Mouse (Mus musculus) adipocyte (in vitro differentiated cells): ENCODE measurements around the gene Gtf2ird1.
"Not testable (repeated sequence)": the region's sequence is repeated elsewhere in the genome, so short reads cannot be mapped to it uniquely, and the experiment has no call there.

Source experiments
- DNase-seq: peaks from one replicate; pipeline ENCODE4 v3.0.0-alpha.2; 2016; ENCODE audit warnings: low spot score

The Gtf2ird1 gene

DNA sequence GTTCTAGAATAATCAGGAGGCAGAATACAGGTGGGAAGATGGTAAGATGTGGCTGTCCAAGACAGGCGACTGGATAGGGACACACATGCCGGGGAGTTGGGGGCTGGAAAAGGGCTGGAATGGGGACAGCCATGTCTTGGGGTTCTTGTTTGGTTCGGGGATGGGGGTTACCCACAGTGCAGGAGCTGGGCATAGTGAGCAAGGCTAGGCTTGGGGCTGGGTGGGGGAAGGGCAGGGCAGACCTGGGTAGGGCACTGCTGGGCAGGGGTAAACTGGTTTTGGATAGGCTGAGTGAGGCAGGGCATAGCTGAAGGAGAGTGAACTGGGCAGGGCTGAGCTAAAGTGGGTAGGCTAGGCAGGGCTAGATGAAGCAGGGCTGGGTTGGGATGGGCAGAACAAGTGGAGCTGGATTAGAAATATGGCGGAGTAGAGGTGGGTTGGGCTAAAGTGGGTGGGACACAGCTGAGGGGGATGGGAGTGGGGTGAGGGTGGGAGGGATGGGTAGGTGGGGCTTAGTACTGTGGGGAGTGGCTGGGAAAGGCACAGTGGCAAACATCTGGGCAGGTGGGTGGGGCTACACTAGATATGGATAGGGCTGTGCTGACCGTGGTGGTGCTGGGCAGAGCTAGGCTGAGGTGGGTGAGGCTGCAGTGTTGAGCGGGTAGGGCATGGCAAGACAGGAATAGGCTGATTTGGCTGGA lies 46.8 kb downstream of the Gtf2ird1 start:
- no peak for DNase-seq

DNA sequence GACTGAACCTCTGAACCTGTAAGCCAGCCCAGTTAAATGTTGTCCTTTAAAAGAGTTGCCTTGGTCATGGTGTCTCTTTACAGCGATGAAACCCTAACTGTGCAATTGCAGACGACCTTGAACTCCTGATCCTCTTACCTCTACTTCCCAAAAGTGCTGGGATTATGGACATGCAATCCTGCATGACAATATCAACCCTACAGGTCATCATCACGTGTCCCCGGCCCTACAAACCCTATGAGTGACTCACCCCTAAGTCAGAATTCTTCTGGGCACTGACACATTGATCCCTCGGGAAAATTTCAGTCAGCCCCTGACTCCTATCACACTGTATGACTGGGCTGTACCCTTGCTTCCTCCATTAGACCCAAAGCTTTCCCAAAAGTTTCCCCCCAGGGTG lies 48.4 kb downstream of the Gtf2ird1 start:
- no peak for DNase-seq

DNA sequence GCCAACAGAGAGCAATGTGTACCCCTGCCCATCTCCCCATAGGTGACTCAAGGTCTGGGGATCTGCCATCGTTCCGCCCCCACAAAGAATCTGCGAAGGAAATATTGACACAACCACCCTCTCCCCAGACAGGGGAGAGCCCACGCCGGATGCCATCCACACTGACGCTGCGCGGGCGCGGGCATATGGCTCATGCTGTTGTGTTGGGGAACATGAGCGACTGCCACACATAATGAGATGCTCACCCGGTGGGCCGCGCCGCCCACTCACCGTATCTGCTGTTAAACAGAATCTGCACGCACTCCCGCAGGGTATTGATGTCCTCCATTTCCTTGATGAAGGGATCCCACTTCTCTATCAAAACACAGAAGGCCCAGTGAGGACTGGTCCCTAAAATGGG lies 54.7 kb downstream of the Gtf2ird1 start:
- no peak for DNase-seq

DNA sequence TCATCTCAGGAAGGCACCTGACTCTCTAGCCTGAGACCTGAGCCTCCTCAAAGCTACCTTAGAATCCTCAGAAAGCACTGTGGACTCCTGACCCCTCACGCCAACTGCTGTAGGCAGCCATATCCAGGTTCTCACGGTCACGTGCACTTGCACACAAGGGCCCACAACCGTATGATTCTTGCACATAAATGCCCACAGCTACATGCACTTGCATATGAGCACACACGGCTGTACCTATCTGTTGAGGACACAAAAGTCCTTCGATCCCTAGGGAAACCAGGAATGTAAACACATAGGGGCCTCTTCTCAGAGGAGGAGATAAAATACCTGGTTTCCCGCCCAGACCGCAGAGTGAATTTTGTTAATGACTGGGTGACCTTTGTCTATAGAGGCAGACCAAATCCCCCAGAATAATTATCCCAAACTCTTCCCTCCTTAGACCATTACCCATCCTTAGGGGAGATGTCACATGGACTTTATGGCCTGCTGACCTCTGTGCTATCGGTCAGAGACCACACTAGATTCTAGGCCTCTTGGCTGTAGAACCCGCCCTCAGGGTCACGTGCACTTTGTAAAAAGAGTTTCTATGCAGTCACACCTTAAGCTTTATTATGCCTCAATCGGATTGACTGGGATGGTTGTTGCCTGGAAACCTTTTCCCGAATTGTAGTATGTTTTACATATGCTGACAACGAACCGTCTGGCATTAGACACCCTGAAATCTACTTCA lies 58.9 kb downstream of the Gtf2ird1 start:
- DNase-seq = no peak

DNA sequence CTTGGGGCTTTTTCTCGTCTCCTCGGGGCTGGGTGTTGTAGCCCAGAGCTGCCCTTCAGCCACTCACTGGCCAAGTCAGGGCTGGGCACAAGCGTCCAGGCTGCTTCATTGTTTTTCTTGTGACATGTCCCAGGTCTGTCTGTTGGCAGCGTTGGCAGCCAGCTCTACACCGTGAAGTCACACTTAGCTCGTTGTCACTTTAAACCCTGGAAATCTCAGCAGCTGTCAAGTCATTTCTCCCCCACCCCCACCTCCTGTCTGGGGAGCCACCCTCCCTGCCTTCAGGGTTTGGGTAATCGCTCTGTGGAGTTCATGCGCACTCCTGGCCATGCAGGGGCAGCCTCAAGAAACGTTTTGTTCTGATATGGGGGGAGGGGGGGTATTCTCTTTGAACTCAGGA lies 60.0 kb downstream of the Gtf2ird1 start:
- DNase-seq = no peak

DNA sequence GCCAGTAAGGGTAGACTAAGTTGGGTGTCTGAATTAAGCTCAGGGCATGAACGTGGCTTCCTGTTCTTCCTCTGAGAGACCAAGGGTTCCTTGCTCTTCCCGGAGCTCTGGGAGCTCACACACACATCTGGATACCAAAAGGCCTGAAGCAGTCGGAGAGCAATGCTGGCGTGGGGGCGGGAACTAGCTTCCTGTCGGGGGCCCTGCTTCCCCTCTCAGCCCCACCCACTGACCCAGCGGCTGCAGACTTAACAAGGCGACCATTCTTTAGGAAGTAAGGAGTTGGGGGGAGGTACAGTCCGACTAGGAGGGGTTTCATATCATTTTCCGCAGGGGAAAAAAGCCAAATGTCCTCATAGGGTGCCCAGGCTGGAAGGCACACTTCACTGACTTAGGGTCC lies 61.9 kb downstream of the Gtf2ird1 start:
- DNase-seq = no peak

DNA sequence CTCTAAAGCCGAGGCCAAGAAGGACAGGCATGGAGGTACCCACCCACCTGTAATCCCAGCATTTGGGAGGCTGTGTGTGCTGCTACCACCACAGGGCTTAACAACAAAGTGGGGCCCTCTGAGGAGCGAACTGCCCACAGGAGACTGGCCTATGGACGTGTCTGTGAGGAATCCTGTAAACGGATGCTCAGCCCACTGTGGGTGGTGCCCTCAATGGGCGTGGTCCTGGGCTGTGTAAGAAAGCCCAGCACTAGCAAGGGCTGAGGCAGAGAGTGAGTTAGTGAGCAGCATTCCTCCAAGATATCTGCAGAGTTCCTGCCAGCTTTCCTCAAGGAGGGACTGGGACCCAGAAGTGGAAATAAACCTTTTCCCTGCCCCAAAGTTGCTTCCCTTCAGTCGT lies 62.9 kb downstream of the Gtf2ird1 start:
- no peak for DNase-seq

DNA sequence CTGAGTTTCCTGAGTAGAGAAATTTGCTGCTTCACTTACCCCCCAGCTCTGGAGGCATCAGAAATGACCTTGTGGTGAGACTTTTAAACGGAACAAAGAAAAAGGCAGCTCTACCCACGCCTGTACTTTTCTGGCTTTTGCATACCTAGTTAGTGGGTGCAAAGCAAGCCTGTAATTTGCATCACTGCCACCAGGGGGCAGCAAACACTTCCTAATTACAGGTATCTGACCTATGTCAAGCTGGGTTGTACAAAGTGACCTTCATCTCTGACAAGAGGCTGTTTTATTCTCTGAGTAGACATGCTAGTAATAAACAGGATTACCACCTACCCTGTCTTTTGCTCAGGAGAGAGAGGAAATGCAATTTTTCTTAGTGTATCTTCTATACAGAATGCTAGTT lies 71.4 kb downstream of the Gtf2ird1 start:
- DNase-seq = peak; percentile 66

DNA sequence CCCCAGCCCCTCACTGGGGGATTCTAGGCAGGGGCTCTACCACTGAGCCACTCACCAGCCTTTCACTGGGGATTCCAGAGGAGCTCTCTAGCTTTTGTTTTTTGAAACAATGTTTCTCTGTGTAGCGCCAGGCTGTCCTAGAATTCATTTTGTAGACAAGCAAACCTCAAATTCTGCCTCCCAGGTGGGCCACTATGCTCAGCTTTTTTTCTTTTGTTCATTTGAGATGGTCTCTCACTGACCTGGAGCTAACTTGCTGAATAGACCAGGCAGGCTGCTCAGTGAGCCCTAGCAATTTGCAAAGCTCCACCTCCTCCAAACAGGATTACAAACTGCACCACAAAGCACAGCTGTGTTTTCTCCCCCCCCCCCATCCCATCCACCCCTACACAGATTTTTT lies 81.3 kb downstream of the Gtf2ird1 start:
- no peak for DNase-seq

DNA sequence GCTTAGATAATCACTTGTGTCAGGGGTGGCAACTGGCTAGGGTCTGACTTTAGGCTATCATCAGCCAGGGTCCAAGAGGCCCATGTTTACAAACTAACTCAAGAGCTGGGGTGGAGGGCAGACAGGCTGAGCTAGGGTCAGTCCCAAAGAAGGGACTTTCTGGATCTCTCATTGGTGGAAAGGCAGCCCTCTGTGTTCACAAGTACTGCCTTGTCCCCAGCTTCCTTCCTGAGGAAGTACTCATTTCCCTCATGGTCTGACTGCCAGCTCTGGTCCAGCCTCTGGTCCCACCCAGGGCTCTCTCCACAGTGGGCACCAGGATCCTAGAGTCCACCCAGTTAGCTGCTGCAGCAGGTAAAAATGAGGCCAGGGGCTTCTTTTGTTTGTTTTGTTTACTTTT lies 82.0 kb downstream of the Gtf2ird1 start:
- no peak for DNase-seq

DNA sequence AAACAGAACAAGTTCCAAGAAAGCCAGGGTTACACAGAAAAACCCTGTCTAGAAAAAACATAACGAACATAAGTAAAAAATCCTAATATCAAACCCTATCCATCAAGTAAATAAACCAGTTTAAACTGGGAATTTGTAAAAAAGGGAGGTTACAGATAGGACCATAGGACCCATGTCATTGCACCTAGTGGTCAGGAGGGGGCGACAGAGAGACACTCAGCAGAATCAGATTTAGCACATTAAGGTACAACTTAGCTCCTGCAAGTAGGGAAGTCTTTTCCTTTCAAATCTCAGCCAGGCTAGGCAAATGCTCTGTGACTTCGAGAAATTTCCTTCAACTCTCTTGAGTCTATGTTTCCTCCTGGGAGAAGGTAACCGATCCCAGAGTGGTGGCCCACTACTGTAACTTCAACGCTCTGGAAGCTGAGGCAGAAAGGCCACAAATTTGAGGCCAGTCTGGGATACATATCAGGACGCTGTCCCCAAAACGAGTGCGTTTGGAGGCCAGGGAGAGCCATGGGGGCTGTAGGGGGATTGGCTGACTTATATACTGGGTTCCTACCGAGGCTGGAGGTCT lies 82.5 kb downstream of the Gtf2ird1 start:
- DNase-seq = peak; percentile 75

DNA sequence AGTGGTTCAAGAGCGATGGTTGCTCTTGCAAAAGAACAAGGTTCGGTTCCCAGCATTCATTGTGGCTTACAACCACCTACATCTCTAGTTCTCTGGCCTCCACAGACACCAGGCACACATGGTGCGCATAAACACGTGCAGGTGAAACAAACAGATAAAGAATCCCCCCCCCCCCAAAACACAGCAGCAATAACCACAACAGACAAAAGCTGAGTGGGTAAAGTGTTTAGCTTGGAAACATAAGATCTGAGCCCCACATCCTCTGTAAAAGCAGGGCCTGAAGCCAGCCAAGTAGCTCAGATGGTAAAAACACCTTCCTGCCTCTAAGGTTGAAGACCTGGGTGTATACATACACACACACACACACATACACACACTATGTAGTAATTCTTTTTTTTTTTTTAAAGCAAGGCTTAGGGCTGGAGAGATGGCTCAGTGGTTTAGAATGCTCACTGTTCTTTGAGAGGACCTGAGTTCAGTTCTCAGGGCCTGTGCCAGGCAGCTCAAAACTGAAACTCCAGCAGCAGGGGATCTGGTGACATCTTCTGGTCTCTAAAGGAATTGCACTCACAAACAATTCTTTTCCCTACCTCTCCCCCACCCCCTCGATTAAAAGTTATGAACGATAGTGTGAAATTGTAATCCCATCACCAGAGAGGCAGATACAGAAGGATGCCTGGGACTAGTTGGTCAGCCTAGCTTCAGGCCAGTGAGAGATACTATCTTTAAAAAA lies 83.4 kb downstream of the Gtf2ird1 start:
- DNase-seq = peak; percentile 23

DNA sequence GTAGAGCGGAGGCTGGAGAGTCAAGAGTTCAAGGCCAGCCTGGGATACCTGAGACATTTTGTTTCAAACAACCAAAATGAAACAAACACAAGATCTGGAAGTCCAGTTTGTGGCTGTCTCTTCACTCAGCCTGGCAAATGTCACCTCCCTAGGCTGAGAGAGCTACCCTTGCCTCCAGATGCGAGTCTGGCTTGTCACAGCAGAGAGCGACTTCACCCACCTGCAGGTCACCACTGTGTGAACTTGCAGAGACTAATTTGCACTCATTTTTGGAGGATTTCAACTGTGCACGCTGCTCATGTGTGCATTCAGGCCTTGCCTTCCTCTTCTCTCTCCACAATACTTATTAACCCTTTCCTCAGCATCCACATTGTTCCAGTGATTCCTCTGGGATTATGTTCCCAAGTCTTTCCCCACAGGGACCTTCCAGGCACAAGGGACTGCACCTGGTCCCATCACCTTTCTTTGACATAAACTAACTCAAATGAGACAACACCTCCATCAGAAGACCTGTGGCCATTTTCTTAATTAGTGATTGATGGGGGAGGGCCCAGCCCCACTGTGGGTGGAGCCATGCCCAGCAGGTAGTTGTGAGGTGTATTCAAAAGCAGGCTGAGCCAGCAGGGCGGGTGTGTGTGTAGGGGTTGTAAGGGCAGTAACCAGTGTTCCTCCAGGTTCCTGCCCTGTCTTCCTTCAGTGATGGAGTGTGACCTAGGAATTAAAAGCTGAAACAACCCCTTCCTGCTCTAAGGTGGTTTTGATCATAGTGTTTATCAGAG lies 84.8 kb downstream of the Gtf2ird1 start:
- DNase-seq = no peak

DNA sequence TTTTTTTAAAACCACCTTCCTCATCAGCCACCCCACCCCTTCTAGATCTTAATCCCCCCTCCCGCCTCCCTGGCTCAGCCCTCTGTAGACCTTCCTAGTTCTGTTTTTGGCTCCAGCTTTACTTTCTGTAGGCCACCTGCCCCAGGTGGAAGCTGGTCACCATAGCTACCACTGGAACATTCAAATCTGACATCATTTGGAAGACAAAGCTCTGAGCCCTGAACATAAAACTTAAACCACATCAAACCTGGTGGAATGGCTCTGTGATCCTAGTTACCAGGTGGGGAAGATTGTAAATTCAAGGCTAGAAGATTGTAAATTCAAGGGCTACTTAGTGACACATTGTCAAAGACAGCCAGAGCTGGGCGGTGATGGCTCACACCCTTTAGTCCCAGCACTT lies 85.7 kb downstream of the Gtf2ird1 start:
- DNase-seq = no peak

DNA sequence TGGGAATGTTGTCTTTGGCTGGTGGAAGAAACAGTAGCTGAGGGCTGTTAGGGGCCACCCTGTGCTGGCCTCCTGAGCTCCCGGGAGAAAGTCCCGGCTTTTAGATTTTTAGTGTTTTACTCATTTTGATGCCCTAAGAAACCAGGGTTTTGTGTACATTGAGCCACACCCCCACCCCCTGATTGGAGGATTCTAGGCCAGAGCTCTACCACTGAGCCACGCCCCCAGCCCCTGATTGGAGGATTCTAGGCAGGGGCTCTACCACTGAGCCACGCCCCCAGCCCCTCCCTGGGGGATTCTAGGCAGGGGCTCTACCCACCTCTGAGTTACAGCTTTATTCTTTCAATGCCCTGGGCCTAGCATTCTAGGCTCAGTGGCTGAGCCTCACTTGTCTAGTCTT lies 97.4 kb downstream of the Gtf2ird1 start:
- no peak for DNase-seq

DNA sequence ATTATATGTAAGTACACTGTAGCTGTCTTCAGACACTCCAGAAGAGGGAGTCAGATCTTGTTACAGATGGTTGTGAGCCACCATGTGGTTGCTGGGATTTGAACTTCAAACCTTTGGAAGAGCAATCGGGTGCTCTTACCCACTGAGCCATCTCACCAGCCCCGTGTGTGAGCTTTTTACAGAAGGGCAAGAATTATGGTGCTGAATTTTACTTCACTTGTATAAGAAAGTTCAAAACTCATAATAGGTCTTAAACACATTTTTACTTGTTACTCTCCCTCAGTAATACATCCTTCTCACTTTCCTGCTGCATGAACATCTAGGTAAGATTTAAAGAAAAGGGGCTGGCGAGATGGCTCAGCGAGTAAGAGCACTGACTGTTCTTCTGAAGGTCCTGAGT lies 101.1 kb downstream of the Gtf2ird1 start:
- DNase-seq = not testable (repeated sequence)

DNA sequence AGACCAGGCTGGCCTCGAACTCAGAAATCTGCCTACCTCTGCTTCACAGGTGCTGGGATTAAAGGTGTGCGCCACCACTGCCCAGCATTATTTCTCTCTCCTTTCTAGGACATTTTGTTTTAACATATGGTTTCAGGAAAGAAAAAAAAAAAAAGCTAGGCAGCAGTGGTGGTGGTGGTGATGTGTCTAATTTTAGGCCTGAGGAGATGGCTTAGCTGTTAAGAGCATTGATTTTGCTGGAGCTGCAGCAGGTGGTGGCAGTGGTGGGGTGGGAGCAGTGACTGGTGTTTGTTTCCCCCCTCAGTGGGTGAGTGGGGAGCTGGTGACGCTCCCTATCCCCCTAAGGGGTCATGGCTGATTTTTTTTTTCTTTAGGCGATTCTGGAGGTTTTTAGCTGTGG lies 103.4 kb downstream of the Gtf2ird1 start:
- DNase-seq = no peak

DNA sequence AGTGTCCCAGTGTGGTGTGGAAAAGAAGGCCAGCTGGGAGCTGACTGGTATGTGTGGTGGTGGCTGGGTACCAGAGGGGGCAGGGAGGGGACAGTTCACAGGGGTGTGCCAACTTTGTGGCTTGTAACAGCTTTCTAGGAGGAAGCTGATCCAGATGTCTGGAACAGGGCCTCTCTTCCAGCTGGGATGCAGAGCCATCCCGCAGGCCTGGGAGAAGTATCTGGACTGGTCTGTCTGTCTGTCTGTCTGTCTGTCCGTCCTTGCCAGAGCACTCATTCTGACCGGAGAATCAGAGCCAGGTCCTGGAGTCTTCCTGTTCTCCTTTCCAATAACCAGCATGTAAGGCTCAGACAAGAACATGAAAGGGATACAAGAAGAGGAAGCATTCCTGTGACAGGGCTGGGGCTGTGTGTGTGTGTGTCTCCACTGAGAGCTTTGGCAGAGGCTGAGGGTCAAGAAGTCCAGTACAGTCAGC lies 104.0 kb downstream of the Gtf2ird1 start:
- peak; percentile 60 for DNase-seq

DNA sequence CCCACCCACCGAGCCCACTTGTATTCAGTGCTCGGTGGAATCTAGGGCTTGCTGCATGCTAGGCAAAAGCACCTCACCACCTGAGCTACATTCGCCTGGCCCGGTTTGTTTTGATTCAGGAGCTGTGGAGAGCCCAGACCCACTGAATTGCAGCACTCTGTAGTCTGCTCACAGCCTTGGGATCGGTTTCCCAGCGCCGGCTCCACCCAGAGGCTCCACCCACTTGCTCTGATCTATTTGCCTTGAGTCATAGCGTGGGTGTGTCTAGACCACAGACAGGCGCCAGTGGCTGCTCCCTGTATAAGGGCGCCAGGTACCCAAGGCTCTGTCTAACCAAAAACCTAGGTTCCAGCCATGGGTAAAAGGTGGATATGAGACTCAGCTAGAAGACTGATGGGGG lies 105.9 kb downstream of the Gtf2ird1 start:
- peak; percentile 66 for DNase-seq

DNA sequence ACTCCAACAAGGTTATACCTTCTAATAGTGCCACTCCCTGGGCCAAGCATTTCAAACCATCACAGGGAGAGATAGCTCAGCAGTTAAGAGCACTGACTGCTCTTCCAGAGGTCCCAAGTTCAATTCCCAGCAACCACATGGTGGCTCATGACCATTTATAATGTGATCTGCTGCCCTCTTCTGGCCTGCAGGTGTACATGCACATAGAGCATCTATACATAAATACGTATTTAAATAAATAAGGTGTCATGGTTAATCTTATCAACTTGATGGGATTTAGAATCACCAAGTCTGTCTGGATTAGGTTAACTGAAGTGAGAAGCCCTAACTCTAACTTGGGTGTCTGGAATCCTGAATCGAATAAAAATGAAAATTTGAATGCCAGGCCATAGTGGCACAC lies 109.5 kb downstream of the Gtf2ird1 start:
- DNase-seq = no peak

DNA sequence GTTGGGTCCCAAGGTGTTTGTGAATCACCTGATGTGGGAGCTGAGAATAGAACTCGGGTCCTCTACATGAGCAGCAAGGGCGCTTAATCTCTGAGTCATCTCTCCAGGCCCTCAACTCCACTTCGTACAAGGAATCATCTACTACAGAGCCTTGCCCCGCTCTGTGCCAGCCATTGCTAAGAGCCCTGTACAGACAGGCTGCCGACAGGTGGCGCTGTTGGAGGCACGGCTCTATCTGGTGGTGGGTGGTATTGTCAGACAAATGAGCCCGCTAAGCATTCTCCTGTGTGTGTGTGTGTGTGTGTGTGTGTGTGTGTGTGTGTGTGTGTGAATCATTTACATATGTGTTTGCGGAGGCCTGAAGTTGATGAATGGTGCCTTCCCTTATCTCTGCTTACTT lies 111.1 kb downstream of the Gtf2ird1 start:
- no peak for DNase-seq

DNA sequence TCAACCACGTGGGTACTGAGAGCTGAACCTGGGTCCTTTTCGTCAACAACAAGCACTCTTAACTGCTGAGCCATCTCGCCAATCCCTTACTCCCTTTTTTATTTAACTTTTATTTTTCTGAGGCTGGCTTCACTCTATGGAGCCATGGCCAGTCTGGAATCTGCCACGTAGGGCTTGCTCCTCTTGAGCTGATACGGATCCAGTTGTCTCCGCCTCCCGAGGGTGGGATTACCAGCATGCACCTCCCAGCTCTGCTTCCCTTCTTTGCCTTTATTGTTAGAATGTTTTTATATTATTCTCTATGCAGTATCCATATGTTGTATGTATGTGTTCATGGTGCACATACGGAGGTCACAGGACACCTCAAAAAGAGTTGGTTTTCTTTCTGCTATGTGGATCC lies 112.4 kb downstream of the Gtf2ird1 start:
- DNase-seq = no peak
